Mouse (Mus musculus) fat pad, adult 2 months (tissue): ENCODE data around the gene Sik2.

Experiments
- DNase-seq: peaks from one replicate; pipeline ENCODE4 v3.0.0-alpha.2; 2011; ENCODE audit warnings: low read depth, low spot score; ENCODE audit errors: extremely low read depth

Gene Sik2

DNA sequence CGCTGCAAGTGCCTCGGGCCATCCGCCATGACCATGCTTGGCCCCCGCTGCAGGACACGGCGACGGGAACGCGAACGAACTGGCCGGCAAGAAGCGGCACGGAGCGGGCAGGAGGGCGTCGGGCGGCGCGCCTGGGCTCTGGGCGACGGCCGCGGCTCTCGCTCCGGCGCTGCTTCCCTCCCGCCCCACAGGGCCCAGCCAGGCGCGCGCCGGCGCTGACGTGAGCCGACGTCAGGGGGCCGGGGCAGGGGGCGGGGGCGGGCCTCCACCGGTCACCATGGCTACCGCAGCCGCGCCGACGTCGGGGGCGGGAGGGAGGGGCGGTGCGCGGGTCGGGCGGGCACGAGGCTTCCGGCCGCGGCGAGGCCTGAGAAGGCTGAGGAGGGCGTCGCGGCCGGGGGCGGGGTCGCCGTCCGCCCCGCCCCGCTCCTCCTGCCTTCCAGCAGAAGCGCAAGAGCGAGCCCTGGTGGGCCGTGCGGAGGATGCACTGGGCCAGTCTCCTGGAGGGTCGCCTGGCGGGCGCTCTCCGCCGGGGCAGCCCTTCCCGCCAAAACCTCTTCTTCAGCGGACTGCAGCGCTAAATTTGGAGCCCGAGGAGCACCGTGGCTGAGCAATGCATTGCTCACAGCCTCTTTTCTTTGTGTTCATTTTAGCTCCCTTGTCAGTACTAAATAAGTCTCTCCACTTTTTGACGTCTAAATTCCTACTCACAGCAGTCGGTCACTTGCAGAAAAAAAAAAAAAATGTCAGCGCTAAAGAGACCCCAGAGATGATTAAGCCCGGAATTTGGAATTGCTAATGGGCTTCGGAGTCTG lies at the start of gene Sik2:
Gene Sik2 (minus strand): TSS at position 233 of the 815 bp plus-strand sequence.
- DNase-seq = no peak

- no peak for DNase-seq
These were observed 47.8 kb upstream of the Sik2 start for GRCm38 (mm10) chr9:51056360-51057324.

DNA sequence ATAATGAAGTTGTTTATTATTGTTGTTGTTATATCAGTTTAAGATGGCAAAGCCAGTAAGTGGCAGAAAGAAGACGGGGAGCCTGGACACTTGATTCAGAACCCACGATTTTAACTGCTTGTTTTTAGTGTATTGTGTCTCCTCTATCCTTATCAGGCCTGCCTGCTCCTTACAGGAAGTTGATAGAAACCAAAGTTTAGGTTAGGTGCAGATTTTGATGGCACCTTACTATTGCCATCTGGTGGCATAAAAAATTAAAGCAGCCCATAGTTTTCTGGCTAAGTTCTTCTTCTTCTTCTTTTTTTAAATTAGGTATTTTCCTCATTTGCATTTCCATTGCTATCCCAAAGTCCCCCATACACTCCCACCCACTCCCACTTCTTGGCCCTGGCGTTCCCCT lies 43.3 kb upstream of the Sik2 start:
- DNase-seq = no peak

GRCm38 (mm10) chr9:51042136-51042535 lies 33.3 kb upstream of the Sik2 start:
- no peak for DNase-seq

DNA sequence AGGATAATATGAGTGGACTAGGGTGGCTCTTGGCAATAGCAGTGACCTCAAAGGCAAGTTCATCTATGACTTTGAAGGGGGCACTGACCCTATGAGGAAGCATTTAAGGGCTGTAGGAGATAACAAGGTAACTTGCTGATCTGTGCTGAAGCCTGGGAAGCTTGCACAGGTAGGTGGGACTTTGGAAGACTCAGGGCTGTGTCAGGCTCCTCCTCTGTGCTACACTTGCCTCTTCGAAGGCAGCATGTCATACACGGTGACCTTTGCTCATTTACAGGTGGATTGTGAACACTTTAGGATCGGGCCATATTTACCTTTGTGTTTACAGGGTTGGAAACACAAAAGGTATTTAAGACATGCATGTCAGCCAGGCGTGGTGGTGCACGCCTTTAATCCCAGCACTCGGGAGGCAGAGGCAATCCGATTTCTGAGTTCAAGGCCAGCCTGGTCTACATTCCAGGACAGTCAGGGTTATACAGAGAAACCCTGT lies 32.7 kb upstream of the Sik2 start:
- DNase-seq = no peak

DNA sequence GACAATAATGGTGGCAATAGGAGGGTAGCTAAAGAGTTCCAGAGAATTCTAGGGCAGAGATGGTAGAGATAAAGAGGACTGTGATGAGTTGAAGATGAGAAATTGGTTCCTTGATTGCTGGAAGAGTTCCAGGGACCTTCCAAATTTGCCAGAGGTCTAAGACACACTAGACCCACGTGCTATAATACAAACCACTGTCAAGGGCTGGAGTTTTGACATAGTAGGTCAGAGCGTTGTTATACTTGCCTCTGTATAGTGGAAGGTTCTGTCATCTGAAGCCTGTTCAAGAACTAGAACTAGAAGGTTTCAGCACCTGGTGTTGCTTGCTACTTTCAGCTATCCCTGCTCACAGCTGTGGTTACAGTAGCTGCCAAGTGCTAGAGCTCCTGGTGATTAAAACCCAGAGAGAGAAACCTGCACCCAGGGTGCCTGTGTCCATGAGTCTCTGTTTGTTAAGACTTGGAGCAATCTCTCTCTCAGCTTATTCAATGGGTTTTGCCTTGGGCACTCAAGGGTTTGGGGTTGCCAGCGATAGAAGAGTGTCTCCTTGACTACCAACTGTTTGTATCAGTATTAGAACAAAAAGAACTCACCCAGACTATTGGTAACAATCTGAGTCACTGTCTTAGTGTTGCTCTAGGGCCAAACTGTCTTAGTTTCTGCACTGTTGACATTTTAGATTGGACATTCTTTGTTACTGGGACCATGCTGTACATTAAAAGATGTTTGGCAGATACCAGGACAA lies 24.1 kb upstream of the Sik2 start:
- no peak for DNase-seq

DNA sequence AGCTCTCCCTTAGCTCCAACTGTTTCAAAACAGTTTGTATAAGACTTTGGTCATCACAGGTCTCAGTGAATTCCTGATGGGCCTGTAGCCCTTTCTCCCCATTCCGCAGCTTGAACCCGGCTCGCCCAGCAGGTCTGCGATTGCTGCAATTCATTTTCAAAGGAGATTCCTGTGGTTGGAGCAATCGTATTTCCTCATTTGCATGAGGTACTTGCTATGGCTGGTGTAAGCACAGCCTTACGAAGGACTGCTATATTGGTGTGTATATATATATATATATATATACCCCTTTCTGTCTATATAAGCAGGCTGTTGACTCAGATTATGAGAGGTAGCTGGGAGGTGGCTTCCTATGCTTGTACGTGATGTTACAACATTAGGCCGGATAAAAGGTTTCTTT lies 23.4 kb upstream of the Sik2 start:
- DNase-seq = no peak

GRCm38 (mm10) chr9:51031603-51032002 lies 22.7 kb upstream of the Sik2 start:
- no peak for DNase-seq

- DNase-seq = no peak
These were observed 21.3 kb upstream of the Sik2 start for GRCm38 (mm10) chr9:51030147-51030546.

DNA sequence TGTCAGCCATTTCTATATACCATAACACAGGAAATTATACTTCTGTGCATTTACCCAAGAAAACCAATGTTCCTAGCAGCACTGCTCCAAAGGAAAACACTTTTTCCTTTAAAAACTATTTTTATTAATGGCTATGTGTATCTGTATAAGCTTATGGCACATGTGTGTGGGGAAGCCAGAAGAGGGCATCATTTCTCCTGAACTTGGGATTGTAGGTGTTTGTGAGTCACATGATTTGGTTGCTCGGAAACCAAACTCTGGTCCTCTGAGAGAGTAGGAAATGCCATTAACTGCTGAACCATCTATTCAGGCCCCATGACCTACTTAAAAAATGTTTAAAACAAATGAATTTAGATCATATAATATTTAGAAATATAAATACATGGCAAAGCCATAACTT lies 18.1 kb upstream of the Sik2 start:
- no peak for DNase-seq

GRCm38 (mm10) chr9:51021123-51021795 lies 12.4 kb upstream of the Sik2 start:
- no peak for DNase-seq

- DNase-seq = no peak
These were observed 11.5 kb upstream of the Sik2 start for GRCm38 (mm10) chr9:51020351-51020750.

- DNase-seq = no peak
These were observed 10.8 kb upstream of the Sik2 start for GRCm38 (mm10) chr9:51019670-51020069.

DNA sequence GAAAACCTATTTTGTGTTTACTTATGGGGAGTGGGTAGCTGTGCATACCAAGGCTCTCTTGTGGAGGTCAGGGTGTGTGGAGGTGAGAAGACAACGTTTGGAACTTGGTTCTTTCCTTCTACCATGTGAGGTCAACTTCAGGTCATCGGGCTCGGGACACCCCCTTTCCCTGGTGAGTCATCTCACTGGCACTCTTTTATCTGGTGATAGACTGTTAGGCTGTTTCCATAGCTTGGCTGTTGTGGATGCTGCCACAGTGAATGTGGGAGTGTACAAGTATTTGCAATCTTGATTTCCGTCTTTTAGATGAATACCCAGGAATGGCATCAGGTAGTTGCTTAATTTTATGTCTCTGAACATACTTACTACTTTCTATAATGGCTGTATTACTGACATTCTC lies 6.9 kb upstream of the Sik2 start:
- no peak for DNase-seq

DNA sequence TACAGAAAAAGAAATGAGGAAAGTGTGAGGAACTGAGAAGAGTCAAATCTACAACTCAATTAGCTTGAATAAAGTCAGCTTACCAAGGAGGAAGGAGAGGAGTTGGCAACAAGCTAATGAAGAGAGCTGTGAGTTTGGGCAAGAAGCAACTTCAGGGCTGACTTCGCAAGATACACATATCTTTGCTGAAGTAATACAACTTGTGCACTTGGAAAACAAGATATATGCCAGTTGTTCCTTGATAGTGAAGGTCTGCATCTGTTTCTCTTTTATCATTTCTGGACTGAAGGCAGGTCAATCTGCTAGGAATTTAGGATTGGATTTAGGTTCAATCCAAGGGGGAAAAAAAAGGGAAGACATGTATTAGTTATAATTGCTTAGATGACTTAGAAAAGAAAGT lies 4.8 kb upstream of the Sik2 start:
- no peak for DNase-seq

DNA sequence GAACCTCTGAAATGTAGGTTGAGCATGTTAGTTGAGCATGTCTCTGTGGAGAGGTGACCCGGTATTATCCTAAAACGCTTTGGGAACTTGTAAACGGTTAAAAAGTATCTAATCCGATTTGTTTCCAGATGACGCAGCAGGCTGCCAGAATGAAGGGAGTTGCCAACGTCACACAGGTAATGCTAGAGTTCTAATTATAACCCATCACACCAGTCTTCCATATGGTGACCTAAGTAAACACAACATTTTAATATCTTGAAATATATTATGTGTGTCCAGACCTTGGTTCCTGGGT lies 730 bp upstream of the Sik2 start:
- DNase-seq = no peak

DNA sequence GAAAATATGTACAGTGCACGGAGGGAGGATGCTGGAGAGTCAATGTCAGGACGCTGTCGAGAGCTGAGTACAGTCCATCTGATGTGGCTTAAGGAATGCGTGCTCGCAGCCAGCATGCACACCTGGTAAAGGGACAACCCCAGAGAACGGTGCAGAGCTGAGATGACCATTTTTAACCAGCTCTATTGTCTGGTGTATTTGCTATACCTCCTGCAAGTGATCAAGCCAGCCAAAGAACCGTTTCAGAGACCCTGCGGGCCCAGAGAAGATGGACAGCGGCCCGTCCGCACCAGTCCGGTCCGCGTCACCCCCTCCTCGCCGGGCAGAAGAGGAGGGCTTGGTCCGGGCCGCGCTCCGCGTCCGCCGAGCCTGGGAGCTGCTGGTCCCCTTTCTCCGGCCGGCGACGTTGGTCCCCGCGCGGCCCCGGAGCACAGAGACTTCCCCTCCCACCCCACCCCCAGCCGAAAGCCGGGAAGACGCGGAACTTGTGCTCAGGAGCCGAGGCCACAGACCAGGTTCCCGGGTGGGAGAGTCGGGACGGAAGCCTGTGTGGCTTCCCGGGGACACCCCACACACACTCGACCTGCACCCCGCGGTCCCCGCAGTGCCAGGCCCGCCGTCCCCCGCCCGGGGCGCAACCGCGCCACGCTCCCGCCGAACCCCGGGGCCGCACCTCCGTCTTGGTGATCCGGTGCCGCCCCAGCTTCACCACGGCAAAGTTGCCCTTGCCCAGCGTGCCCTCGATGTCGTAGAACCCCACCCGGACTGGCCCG lies 619 bp downstream of the Sik2 start:
- DNase-seq = no peak

- DNase-seq = no peak
These were observed 1.2 kb downstream of the Sik2 start for GRCm38 (mm10) chr9:51007726-51008067.

DNA sequence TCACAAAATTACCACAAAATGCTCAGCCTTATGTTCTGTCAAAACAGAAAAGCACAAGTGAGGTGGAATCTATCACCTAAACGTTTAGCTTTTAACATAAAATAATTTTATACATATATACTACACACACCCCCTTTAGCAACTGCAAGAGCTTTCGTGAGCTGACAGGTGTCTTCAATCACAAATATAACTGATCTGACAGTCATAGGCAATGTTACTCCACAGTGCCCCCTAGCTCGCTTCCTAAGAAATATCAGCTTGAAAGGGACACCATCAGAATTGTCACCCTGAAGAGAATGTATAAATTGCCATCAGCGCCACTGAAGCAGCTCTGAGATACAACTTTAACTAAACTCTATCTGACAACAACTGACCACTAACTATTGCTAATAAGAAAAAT lies 2.0 kb downstream of the Sik2 start:
- peak; percentile 30 for DNase-seq

GRCm38 (mm10) chr9:51004062-51004461 lies 4.8 kb downstream of the Sik2 start:
- DNase-seq = peak; percentile 50
